Mouse (Mus musculus): ENCODE results near the gene Gm29776.

Gene Gm29776

GRCm38 (mm10) chr14:54647900-54648299, 50.7 kb downstream of the Gm29776 start:
- no peak for DNase-seq

- no peak for DNase-seq
These were observed 51.6 kb downstream of the Gm29776 start for GRCm38 (mm10) chr14:54646898-54647636.

GRCm38 (mm10) chr14:54646455-54646854, 52.2 kb downstream of the Gm29776 start:
- no peak for DNase-seq

- no peak for DNase-seq
These were observed 54.3 kb downstream of the Gm29776 start for GRCm38 (mm10) chr14:54644294-54644693.

GRCm38 (mm10) chr14:54643011-54643410, 55.6 kb downstream of the Gm29776 start:
- DNase-seq, result no peak

Data from kidney, postnatal 14 days (tissue).